Mouse (Mus musculus) hindbrain, embryonic 15.5 days (tissue): ENCODE results near the gene Prss57. TPM values are rescaled to one million over a fixed set of nuclear protein-coding genes. Genes with fewer than 3 reads are reported as not detected.
A peak's percentile ranks its signal among the peaks of the same experiment; 100 is the strongest.

Experiments
- ATAC-seq: fragments of 200-750 bp; cut with Nextera tagmentation; 2 replicates; pipeline ENCODE4 v1.8.0; 2017; ENCODE audit warnings: low read depth, moderate number of reproducible peaks, moderate TSS enrichment; ENCODE audit not compliant: low FRiP score
- H3K27ac ChIP-seq: fragments of 300-500 bp; sonication (generic); replicated peaks from 2 replicates; pipeline ENCODE4 v1.5.1; 2015; ENCODE audit warnings: mild to moderate bottlenecking, inconsistent platforms
- H3K27me3 ChIP-seq: fragments of 300-500 bp; sonication (generic); 2 replicates; pipeline ENCODE4 v1.6.1; 2015; ENCODE audit warnings: control low read depth, inconsistent platforms
- H3K36me3 ChIP-seq: fragments of 300-500 bp; sonication (generic); 2 replicates; pipeline ENCODE4 v1.6.1; 2015; ENCODE audit warnings: control low read depth, inconsistent platforms
- H3K4me1 ChIP-seq: fragments of 300-500 bp; sonication (generic); replicated peaks from 2 replicates; pipeline ENCODE4 v1.6.1; 2015; ENCODE audit warnings: control low read depth, inconsistent platforms
- H3K4me2 ChIP-seq: fragments of 300-500 bp; sonication (generic); 2 replicates; pipeline ENCODE4 v1.6.1; 2015; ENCODE audit warnings: moderate library complexity, mild to moderate bottlenecking, inconsistent platforms
- H3K4me3 ChIP-seq: fragments of 300-500 bp; sonication (generic); 2 replicates; pipeline ENCODE4 v1.5.1; 2015; ENCODE audit warnings: mild to moderate bottlenecking, inconsistent platforms
- H3K9ac ChIP-seq: fragments of 300-500 bp; sonication (generic); 2 replicates; pipeline ENCODE4 v1.6.1; 2015; ENCODE audit warnings: inconsistent platforms
- H3K9me3 ChIP-seq: fragments of 300-500 bp; sonication (generic); 2 replicates; pipeline ENCODE4 v1.6.1; 2016; ENCODE audit warnings: control low read depth, inconsistent platforms
- WGBS: fragments of 180-500 bp; shearing (Covaris S2); methylation state at CpG from one replicate; pipeline ENCODE4 v1.1.7; 2015; 5-methylcytosine and 5-hydroxymethylcytosine counted together
- polyA plus RNA-seq: library from polyadenylated mRNA; unstranded; fragments of >200 nt; fragmentation: Nextera tagmentation; extraction: Ambion mirVana; gene quantifications from 2 replicates; pipeline ENCODE4 v1.2.1, GENCODE M21; 2015

Prss57 gene
- polyA plus RNA-seq, 1 experiment from 2014 or later: 0.27 TPM

DNA sequence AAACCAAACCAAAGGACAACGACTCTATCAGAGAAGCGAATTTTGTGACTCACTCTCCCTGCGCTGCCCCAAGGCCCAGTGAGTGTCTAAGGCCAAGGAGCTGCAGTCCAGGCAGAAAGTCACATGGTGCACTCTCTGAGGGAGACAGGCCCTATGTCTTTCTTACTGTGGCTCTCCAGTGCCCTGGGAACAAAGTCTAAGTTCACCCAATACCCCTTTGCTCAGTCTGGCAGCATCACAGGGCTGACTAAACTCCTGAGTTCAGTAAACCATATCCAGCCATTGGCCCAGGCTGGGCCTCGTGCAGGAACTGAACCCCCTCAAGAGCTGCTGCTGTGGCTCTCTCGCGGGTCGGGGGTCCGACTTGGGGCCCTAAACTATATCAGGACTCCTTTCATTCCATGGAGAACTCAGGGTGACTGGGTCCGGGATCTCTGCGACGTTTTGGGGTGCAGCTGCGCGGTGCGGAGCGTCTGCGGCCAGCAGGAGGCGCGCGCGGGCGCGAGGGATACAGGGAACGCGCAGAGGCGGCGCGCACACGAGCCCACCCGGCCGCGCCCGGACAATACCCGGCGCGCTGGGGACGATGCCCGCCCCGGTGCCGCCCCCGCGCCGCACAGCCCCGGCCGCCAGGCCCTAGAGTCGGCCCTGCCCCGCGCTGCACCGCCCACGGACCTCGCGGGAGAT, 2.4 kb upstream of the Prss57 start, which contains the start of gene Palm:
Palm (plus strand) TSS at position 522 of the 687 bp plus-strand sequence.
- no peaks in the 10 kb centered on the region for H3K27me3 ChIP-seq
- H3K4me3 ChIP-seq: peak within 1 kb of the TSS; percentile 98
- peak within 1 kb of the TSS; percentile 87 for H3K4me2 ChIP-seq
- peak within 1 kb of the TSS; percentile 99 for H3K9ac ChIP-seq
- no peaks in the 10 kb centered on the region for H3K9me3 ChIP-seq
- 6% methylated on average over 49 of the region's 51 CpGs for whole genome bisulfite sequencing
- peak within 1 kb of the TSS; percentile 94 for H3K27ac ChIP-seq
- peak; percentile 71 for ATAC-seq
- H3K4me1 ChIP-seq: peaks cover 44% of the 10 kb centered on the region
- H3K36me3 ChIP-seq: no peaks in the 10 kb centered on the region

DNA sequence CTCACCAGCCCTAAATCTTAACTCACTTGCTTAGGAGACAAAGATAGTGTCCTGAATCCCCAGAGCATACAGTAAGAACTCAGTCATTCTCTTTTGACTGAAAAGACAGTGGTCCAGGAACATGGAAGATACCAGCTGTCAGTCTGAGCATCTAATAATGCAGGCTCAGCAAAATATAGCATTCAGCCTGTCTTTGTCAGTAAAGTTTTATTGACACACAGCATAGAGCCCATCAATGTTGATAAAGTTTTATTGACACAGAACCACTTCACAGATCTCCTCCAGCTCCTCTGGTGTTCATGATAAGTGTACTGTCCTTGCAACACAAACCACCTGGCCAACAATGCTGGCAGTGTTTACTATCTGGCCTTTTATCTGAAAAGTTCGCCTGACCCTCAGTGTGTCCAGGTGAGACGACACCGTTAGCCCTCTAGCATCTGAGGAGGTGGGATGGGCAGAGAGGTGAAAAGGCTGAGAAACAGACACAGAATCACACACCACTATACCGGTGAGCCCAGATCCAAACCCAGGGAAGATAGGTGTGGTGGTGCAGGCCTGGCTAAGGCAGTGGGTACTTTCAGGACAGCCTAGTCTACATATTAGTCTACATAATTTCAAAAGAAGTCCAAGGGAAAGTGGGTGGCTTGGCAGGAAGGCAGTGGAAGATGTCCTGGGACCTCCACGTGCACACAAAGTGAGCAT, 1.7 kb upstream of the Prss57 start:
- H3K9me3 ChIP-seq: no peaks in the 10 kb centered on the region
- H3K4me1 ChIP-seq: peaks cover 37% of the 10 kb centered on the region
- H3K4me2 ChIP-seq: peak overlapping the region; percentile 87; the same call in 1 of the 2 replicates
- no peaks in the 10 kb centered on the region for H3K36me3 ChIP-seq
- H3K27me3 ChIP-seq: no peaks in the 10 kb centered on the region
- no peak for ATAC-seq
- WGBS: 86% methylated on average over 5 of the region's 5 CpGs
- H3K4me3 ChIP-seq: peak overlapping the region; percentile 98
- H3K9ac ChIP-seq: no peak overlapping the region
- no peak overlapping the region for H3K27ac ChIP-seq

GRCm38 (mm10) chr10:79789581-79789980, 1.2 kb downstream of the Prss57 start:
- Histone ChIP-seq H3K9me3 (no peaks in the 10 kb centered on the region), H3K36me3 (no peaks in the 10 kb centered on the region), H3K4me3 (no peak overlapping the region), H3K4me1 (peaks cover 11% of the 10 kb centered on the region), H3K27ac (no peak overlapping the region), H3K27me3 (no peaks in the 10 kb centered on the region), H3K4me2 (no peak overlapping the region), H3K9ac (no peak overlapping the region)
- WGBS: 56% methylated on average over 2 of the region's 2 CpGs
- no peak for ATAC-seq

- peaks cover 6% of the 10 kb centered on the region for H3K4me1 ChIP-seq
- no peak overlapping the region for H3K4me3 ChIP-seq
- no peak overlapping the region for H3K4me2 ChIP-seq
- WGBS: 36% methylated on average over 7 of the region's 7 CpGs
- H3K36me3 ChIP-seq: no peaks in the 10 kb centered on the region
- H3K27ac ChIP-seq: no peak overlapping the region
- no peak overlapping the region for H3K9ac ChIP-seq
- H3K27me3 ChIP-seq: no peaks in the 10 kb centered on the region
- H3K9me3 ChIP-seq: no peaks in the 10 kb centered on the region
- 0 out of 2 replicates have a peak, but pooled peaks have one; percentile 10 for ATAC-seq
Observed at GRCm38 (mm10) chr10:79788386-79789158, 2.2 kb downstream of the Prss57 start.

DNA sequence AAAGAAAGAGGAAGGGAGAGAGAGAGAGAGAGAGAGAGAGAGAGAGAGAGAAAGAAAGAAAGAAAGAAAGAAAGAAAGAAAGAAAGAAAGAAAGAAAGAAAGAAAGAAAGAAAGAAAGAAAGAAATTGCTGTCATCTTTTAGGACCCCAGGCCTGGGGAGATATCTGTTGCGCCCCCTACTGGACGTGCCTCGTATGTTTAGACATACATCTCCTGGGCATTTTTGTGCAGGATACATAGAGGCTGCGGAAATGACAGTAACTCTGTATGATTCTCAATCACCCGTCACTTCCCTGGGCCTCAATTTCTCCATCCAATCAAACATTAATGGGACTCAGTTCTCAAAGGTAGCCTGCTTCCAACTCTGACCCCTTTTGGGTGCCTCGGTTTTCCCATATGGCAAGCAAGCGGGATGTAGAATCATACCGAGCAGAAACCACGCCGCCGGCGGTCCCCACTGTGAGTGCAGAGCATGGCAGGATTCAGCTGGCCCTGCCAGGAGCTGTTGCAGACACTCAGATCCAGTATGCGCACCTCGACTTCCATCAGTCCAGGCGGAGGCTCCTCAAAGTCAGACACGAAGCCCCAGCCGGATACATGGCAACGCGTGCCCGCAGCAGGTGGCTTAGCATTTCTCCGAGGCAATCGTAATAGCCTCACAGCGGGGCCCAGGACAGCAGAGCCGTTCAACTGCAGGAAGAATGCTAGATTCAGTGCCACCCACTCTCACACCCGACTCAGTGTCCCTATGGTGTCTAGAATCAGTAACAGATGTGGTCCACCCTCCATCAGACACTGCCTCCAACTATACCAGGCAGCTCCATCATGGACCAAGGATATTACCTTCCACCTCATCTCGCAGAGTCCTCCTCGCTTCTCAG, 6.6 kb downstream of the Prss57 start:
- Histone ChIP-seq H3K27ac (no peak overlapping the region), H3K9ac (no peak overlapping the region), H3K36me3 (no peaks in the 10 kb centered on the region), H3K4me3 (no peak overlapping the region), H3K4me2 (no peak overlapping the region), H3K27me3 (peaks cover 11% of the 10 kb centered on the region), H3K9me3 (no peaks in the 10 kb centered on the region), H3K4me1 (peaks cover 17% of the 10 kb centered on the region)
- WGBS: 30% methylated on average over 27 of the region's 27 CpGs
- no peak for ATAC-seq

- Histone ChIP-seq H3K4me3 (no peak overlapping the region), H3K36me3 (no peaks in the 10 kb centered on the region), H3K4me2 (no peak overlapping the region), H3K4me1 (peaks cover 17% of the 10 kb centered on the region), H3K27me3 (peaks cover 20% of the 10 kb centered on the region), H3K9ac (no peak overlapping the region), H3K9me3 (no peaks in the 10 kb centered on the region), H3K27ac (no peak overlapping the region)
- ATAC-seq: no peak
- WGBS: 63% methylated on average over 7 of the region's 7 CpGs
Observed at GRCm38 (mm10) chr10:79783050-79783449, 7.7 kb downstream of the Prss57 start.

DNA sequence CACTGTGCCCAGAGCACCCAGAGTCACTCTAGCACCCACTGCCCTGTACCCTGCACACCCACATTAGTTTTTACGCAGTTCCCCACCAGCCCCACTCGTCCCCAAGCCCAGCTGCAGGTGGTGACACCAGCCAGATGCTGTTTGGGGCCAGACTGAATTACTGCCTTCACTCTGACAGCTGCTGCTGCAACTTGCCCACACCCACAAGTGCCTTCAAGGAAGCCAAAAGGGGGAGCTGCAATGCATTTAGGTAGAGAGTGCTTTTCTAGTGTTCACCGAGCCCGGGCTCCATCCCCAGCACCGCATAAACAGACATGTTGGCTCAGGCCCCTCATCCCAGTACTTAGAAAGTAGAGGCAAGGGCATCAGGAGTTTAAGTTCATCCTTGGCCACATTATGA, 8.8 kb downstream of the Prss57 start:
- no peaks in the 10 kb centered on the region for H3K9me3 ChIP-seq
- peaks cover 23% of the 10 kb centered on the region for H3K27me3 ChIP-seq
- H3K36me3 ChIP-seq: no peaks in the 10 kb centered on the region
- no peak overlapping the region for H3K9ac ChIP-seq
- H3K4me2 ChIP-seq: no peak overlapping the region
- no peak overlapping the region for H3K27ac ChIP-seq
- ATAC-seq: no peak
- no peak overlapping the region for H3K4me3 ChIP-seq
- 59% methylated on average over 5 of the region's 5 CpGs for WGBS
- H3K4me1 ChIP-seq: peaks cover 27% of the 10 kb centered on the region

DNA sequence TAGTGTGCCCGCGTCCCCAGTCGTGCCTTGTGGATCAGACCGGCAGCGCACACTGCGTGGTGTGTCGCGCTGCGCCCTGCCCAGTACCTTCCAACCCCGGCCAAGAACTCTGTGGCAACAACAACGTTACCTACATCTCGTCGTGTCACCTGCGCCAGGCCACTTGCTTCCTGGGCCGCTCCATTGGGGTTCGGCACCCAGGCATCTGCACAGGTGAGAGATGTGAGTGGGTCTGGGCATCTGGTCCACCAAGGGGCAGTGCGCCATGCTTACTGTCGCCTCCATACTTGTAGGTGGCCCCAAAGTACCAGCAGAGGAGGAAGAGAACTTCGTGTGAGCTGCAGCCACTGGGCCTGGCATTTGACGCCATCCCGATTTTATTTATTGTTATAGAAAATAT, 9.6 kb downstream of the Prss57 start:
- Histone ChIP-seq H3K4me3 (peak overlapping the region; percentile 49), H3K36me3 (no peaks in the 10 kb centered on the region), H3K4me1 (peaks cover 28% of the 10 kb centered on the region), H3K27me3 (peaks cover 28% of the 10 kb centered on the region), H3K9me3 (no peaks in the 10 kb centered on the region), H3K27ac (no peak overlapping the region), H3K9ac (no peak overlapping the region), H3K4me2 (peak overlapping the region; percentile 89)
- no peak for ATAC-seq
- WGBS: 29% methylated on average over 21 of the region's 21 CpGs

GRCm38 (mm10) chr10:79780664-79781015, 10.1 kb downstream of the Prss57 start:
- no peaks in the 10 kb centered on the region for H3K36me3 ChIP-seq
- H3K27me3 ChIP-seq: peaks cover 30% of the 10 kb centered on the region
- peak overlapping the region; percentile 47; the same call in 1 of the 2 replicates for H3K9ac ChIP-seq
- peak overlapping the region; percentile 49 for H3K4me3 ChIP-seq
- peak overlapping the region; percentile 61 for H3K27ac ChIP-seq
- H3K4me2 ChIP-seq: peak overlapping the region; percentile 89
- ATAC-seq: no peak
- H3K9me3 ChIP-seq: no peaks in the 10 kb centered on the region
- 1% methylated on average over 13 of the region's 13 CpGs for WGBS
- peaks cover 28% of the 10 kb centered on the region for H3K4me1 ChIP-seq

DNA sequence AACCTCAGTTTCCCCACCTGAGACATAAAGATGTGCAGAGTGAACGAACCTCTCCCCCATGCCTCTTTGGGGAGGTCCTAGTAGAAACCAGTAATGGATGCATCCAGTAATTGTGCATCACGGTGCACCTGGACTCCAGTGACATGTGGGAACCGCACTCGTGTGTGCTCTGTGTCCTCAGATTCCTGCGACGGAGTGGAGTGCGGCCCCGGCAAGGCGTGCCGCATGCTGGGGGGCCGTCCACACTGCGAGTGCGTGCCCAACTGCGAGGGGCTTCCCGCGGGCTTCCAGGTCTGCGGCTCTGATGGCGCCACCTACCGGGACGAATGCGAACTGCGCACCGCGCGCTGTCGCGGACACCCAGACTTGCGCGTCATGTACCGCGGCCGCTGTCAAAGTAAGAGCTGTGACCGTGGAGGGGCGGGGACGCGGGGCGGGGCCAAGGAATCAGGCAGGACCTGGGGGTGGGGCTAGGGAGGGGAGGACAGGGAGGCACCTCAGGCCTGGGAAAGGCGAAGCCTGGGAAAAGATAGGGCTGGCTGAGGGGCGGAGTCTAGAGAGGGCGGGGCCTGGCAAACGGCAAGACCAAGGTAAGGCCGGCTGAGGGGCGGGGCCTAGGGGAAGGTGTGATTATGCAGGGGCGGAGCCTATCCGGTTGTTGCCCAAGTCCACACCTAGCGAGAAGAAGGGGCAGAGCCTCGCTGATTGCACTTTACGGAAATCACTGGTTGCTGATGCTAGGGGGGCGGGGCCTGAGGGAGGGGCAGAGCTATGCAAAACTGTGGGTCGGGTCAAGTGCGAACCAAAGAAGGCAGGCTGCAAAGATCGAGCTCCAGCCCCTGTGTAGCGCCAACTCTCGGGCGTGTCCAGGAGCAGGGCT, 10.7 kb downstream of the Prss57 start:
- Histone ChIP-seq H3K4me3 (peak overlapping the region; percentile 49), H3K27ac (peak overlapping the region; percentile 61), H3K4me2 (peak overlapping the region; percentile 89), H3K9ac (peak overlapping the region; percentile 47; the same call in 1 of the 2 replicates), H3K27me3 (peaks cover 30% of the 10 kb centered on the region), H3K36me3 (no peaks in the 10 kb centered on the region), H3K9me3 (no peaks in the 10 kb centered on the region), H3K4me1 (peaks cover 28% of the 10 kb centered on the region)
- 1% methylated on average over 55 of the region's 55 CpGs for WGBS
- peak; percentile 94 for ATAC-seq
